Mouse (Mus musculus) urinary bladder, postnatal 10 days (tissue): ENCODE data around the gene Gpn3.

Experiments
- DNase-seq: peaks from one replicate; pipeline ENCODE4 v3.0.0; 2022; ENCODE audit warnings: low spot score

Gpn3 gene

GRCm38 (mm10) chr5:122422071-122422964 lies 50.6 kb downstream of the Gpn3 start:
- DNase-seq: peak; percentile 50

GRCm38 (mm10) chr5:122423083-122423482 lies 51.4 kb downstream of the Gpn3 start:
- DNase-seq: no peak

- no peak for DNase-seq
Measured at GRCm38 (mm10) chr5:122425550-122425949, 53.9 kb downstream of the Gpn3 start.

GRCm38 (mm10) chr5:122430036-122430775 lies 58.5 kb downstream of the Gpn3 start:
- no peak for DNase-seq

GRCm38 (mm10) chr5:122431221-122431620 lies 59.5 kb downstream of the Gpn3 start:
- DNase-seq: no peak
